Mouse (Mus musculus) stomach, postnatal 0 days (tissue): ENCODE results near the gene Ndufs7. TPM values are rescaled to one million over a fixed set of nuclear protein-coding genes. Genes with fewer than 3 reads are reported as not detected.

Experiments used
- ATAC-seq: fragments of 200-750 bp; cut with Nextera tagmentation; 2 replicates; pipeline ENCODE4 v1.8.0; 2017; ENCODE audit not compliant: low FRiP score, low TSS enrichment
- DNase-seq: peaks from one replicate; pipeline ENCODE4 v3.0.0-alpha.2; 2016; ENCODE audit warnings: low spot score
- H3K27ac ChIP-seq: fragments of 300-500 bp; sonication (generic); replicated peaks from 2 replicates; pipeline ENCODE4 v1.5.1; 2014; ENCODE audit warnings: mild to moderate bottlenecking, control low read depth
- H3K27me3 ChIP-seq: fragments of 300-500 bp; sonication (generic); 2 replicates; pipeline ENCODE4 v1.6.1; 2014; ENCODE audit warnings: low read length; ENCODE audit not compliant: control insufficient read depth, insufficient read depth
- H3K36me3 ChIP-seq: fragments of 300-500 bp; sonication (generic); 2 replicates; pipeline ENCODE4 v1.6.1; 2014; ENCODE audit warnings: low read length, mixed read lengths; ENCODE audit not compliant: control insufficient read depth, insufficient read depth
- H3K4me1 ChIP-seq: fragments of 300-500 bp; sonication (generic); replicated peaks from 2 replicates; pipeline ENCODE4 v1.6.1; 2014; ENCODE audit warnings: antibody characterized with exemption; ENCODE audit not compliant: control insufficient read depth, insufficient read depth
- H3K4me2 ChIP-seq: fragments of 300-500 bp; sonication (generic); replicated peaks from 2 replicates; pipeline ENCODE4 v1.6.1; 2014; ENCODE audit warnings: low read depth, mild to moderate bottlenecking, control low read depth, moderate library complexity
- H3K4me3 ChIP-seq: fragments of 300-500 bp; sonication (generic); 2 replicates; pipeline ENCODE4 v1.5.1; 2014; ENCODE audit warnings: low read depth, low read length, control low read depth
- H3K9ac ChIP-seq: fragments of 300-500 bp; sonication (generic); 2 replicates; pipeline ENCODE4 v1.6.1; 2014; ENCODE audit warnings: mild to moderate bottlenecking, low read length, control low read depth, mixed read lengths
- H3K9me3 ChIP-seq: fragments of 300-500 bp; sonication (generic); 2 replicates; pipeline ENCODE4 v1.6.1; 2016; ENCODE audit warnings: low read length; ENCODE audit not compliant: control insufficient read depth
- CTCF ChIP-seq: IDR thresholded peaks from 2 replicates; pipeline ENCODE4 v1.5.1; 2016; ENCODE audit warnings: antibody characterized with exemption, low read depth, mild to moderate bottlenecking, moderate library complexity
- EP300 ChIP-seq: optimal IDR thresholded peaks from 2 replicates; pipeline ENCODE3; 2016; ENCODE audit warnings: antibody characterized with exemption
- WGBS: fragments of 180-500 bp; shearing (Covaris S2); extraction: QIAGEN DNeasy Blood & Tissue Kit; methylation state at CpG from one replicate; pipeline ENCODE4 v1.1.7; 2014; 5-methylcytosine and 5-hydroxymethylcytosine counted together
- polyA plus RNA-seq: library from polyadenylated mRNA; unstranded; fragments of >200 nt; fragmentation: Nextera tagmentation; extraction: Ambion mirVana; gene quantifications from 2 replicates; pipeline ENCODE4 v1.2.1, GENCODE M21; 2015

Gene Ndufs7
- 400 and 403 TPM in 2 replicates for polyA plus RNA-seq

- H3K9ac ChIP-seq = peak within 1 kb of the TSS; percentile 88
- H3K27me3 ChIP-seq = no peaks in the 10 kb centered on the region
- peak within 1 kb of the TSS; percentile 93 for H3K4me2 ChIP-seq
- under 1% methylated on average over 53 of the region's 53 CpGs for WGBS
- no peaks in the 10 kb centered on the region for H3K9me3 ChIP-seq
- DNase-seq = peak; percentile 92
- ATAC-seq = peak; percentile 90
- peak within 1 kb of the TSS; percentile 96 for H3K27ac ChIP-seq
- peak within 1 kb of the TSS; percentile 79 for H3K4me3 ChIP-seq
- no peak; the same call in 1 of the 2 replicates for TF ChIP-seq CTCF
- TF ChIP-seq EP300 = peak; percentile 88
- H3K36me3 ChIP-seq = peaks cover 10% of the 10 kb centered on the region; the same call in 1 of the 2 replicates
- H3K4me1 ChIP-seq = no peaks in the 10 kb centered on the region; the same call in 1 of the 2 replicates
These were observed at the start of gene Ndufs7 for GRCm38 (mm10) chr10:80248971-80249640. Gene Ndufs7, plus strand, starts transcription at chr10:80249121.

GRCm38 (mm10) chr10:80199440-80200008 is 49.4 kb upstream of the Ndufs7 start:
- no peak overlapping the region for H3K9ac ChIP-seq
- peak; percentile 82 for DNase-seq
- H3K4me3 ChIP-seq = no peak overlapping the region
- H3K27me3 ChIP-seq = no peaks in the 10 kb centered on the region
- 46% methylated on average over 3 of the region's 3 CpGs for WGBS
- peak; percentile 93 for TF ChIP-seq CTCF
- TF ChIP-seq EP300 = no peak
- no peak overlapping the region for H3K27ac ChIP-seq
- no peaks in the 10 kb centered on the region for H3K4me1 ChIP-seq
- H3K9me3 ChIP-seq = no peaks in the 10 kb centered on the region
- no peaks in the 10 kb centered on the region for H3K36me3 ChIP-seq
- ATAC-seq = peak; percentile 85
- H3K4me2 ChIP-seq = no peak overlapping the region

GRCm38 (mm10) chr10:80200485-80200884 is 48.4 kb upstream of the Ndufs7 start:
- H3K27me3 ChIP-seq = no peaks in the 10 kb centered on the region
- DNase-seq (no peak), ATAC-seq (no peak)
- H3K9ac ChIP-seq = no peak overlapping the region
- TF ChIP-seq CTCF (no peak), EP300 (no peak)
- no peaks in the 10 kb centered on the region for H3K36me3 ChIP-seq
- no peaks in the 10 kb centered on the region for H3K9me3 ChIP-seq
- H3K4me2 ChIP-seq = no peak overlapping the region
- H3K4me3 ChIP-seq = no peak overlapping the region
- 76% methylated on average over 6 of the region's 6 CpGs for WGBS
- H3K27ac ChIP-seq = no peak overlapping the region
- no peaks in the 10 kb centered on the region for H3K4me1 ChIP-seq

- DNase-seq (no peak), ATAC-seq (no peak)
- Histone ChIP-seq H3K4me3 (no peak overlapping the region), H3K36me3 (no peaks in the 10 kb centered on the region), H3K9ac (no peak overlapping the region), H3K9me3 (no peaks in the 10 kb centered on the region), H3K4me2 (no peak overlapping the region), H3K27me3 (no peaks in the 10 kb centered on the region), H3K27ac (no peak overlapping the region), H3K4me1 (no peaks in the 10 kb centered on the region)
- no peak for TF ChIP-seq EP300
- no peak for TF ChIP-seq CTCF
- WGBS = 22% methylated on average over 7 of the region's 7 CpGs
These were observed 44.9 kb upstream of the Ndufs7 start for GRCm38 (mm10) chr10:80204055-80204454.

GRCm38 (mm10) chr10:80207201-80207600 is 41.7 kb upstream of the Ndufs7 start:
- no peaks in the 10 kb centered on the region for H3K36me3 ChIP-seq
- no peaks in the 10 kb centered on the region for H3K9me3 ChIP-seq
- no peak overlapping the region for H3K9ac ChIP-seq
- no peak for ATAC-seq
- WGBS = 67% methylated on average over 1 of the region's 1 CpGs
- no peaks in the 10 kb centered on the region for H3K27me3 ChIP-seq
- no peaks in the 10 kb centered on the region for H3K4me1 ChIP-seq
- H3K4me2 ChIP-seq = no peak overlapping the region
- no peak overlapping the region for H3K27ac ChIP-seq
- no peak overlapping the region for H3K4me3 ChIP-seq
- DNase-seq = no peak
- no peak for TF ChIP-seq CTCF
- no peak for TF ChIP-seq EP300

GRCm38 (mm10) chr10:80207676-80208075 is 41.2 kb upstream of the Ndufs7 start:
- Histone ChIP-seq H3K27ac (no peak overlapping the region), H3K27me3 (no peaks in the 10 kb centered on the region), H3K9me3 (no peaks in the 10 kb centered on the region), H3K4me1 (no peaks in the 10 kb centered on the region), H3K36me3 (no peaks in the 10 kb centered on the region), H3K4me3 (no peak overlapping the region), H3K9ac (no peak overlapping the region), H3K4me2 (no peak overlapping the region)
- TF ChIP-seq CTCF (no peak), EP300 (no peak)
- 82% methylated on average over 10 of the region's 10 CpGs for WGBS
- DNase-seq = no peak
- no peak for ATAC-seq
